Mouse (Mus musculus): ENCODE measurements around the gene Trpm2.
A peak's percentile ranks its signal among the peaks of the same experiment; 100 is the strongest.

- TF ChIP-seq CTCF (IDR thresholded peaks at IDR 0.05; ENCODE audit: borderline replicate concordance, control insufficient read depth, extremely low read depth, insufficient read depth, low read length, poor library complexity) (0 out of 2 replicates have a peak, but pooled peaks have one; percentile 38), POLR2A (IDR thresholded peaks at IDR 0.05; ENCODE audit: control insufficient read depth, extremely low read depth, insufficient read depth, low read length, poor library complexity) (no peak)
These were observed 14.3 kb upstream of the Trpm2 start for GRCm38 (mm10) chr10:77984660-77985059.

All from thymus, adult 2 months (tissue).